Mouse (Mus musculus) ES-Bruce4 (cell line): Measurements from ENCODE around the gene Epn3.

Source experiments
- CTCF ChIP-seq: IDR thresholded peaks from one replicate; pipeline ENCODE4 v1.8.1; 2011; ENCODE audit warnings: low read depth, low read length
- EP300 ChIP-seq: IDR thresholded peaks from 2 replicates; pipeline ENCODE4 v1.6.1; 2011; ENCODE audit warnings: low read depth, low read length; ENCODE audit not compliant: insufficient read depth
- POLR2A ChIP-seq: IDR thresholded peaks from one replicate; pipeline ENCODE4 v1.8.1; 2011; ENCODE audit warnings: low read length; ENCODE audit not compliant: insufficient read depth

- TF ChIP-seq CTCF, result no peak
- no peak for TF ChIP-seq POLR2A
- TF ChIP-seq EP300, result no peak
Measured at GRCm38 (mm10) chr11:94481963-94482362, 17.8 kb downstream of the Epn3 start.
